Mouse (Mus musculus): ENCODE data around the gene Rrp36. TPM values are rescaled to one million over a fixed set of nuclear protein-coding genes. Genes with fewer than 3 reads are reported as not detected.

The Rrp36 gene
- polyA plus RNA-seq, 1 experiment from 2014 or later = 49.7 TPM

GRCm38 (mm10) chr17:46644916-46645475 lies 29.2 kb downstream of the Rrp36 start:
- Histone ChIP-seq H3K9ac (ENCODE audit: low read length) (peak overlapping the region; percentile 69), H3K27ac (ENCODE audit: low read length) (peak overlapping the region; percentile 82), H3K36me3 (ENCODE audit: control insufficient read depth, insufficient read depth, low read length) (0 out of 2 replicates have a peak, but pooled peaks cover 7% of the 10 kb centered on the region), H3K9me3 (replicated peaks; ENCODE audit: control insufficient read depth, low read length) (no peaks in the 10 kb centered on the region), H3K4me3 (replicated peaks; ENCODE audit: low read length) (peak overlapping the region; percentile 88), H3K27me3 (ENCODE audit: control insufficient read depth, insufficient read depth, low read length) (no peaks in the 10 kb centered on the region), H3K4me2 (ENCODE audit: low read depth, low read length) (peak overlapping the region; percentile 94), H3K4me1 (ENCODE audit: control insufficient read depth, insufficient read depth, low read length) (peaks cover 16% of the 10 kb centered on the region)
- WGBS = 12% methylated on average over 11 of the region's 11 CpGs
- peak; percentile 62 for ATAC-seq (ENCODE audit: insufficient read depth, low FRiP score)

GRCm38 (mm10) chr17:46644152-46644805 lies 29.9 kb downstream of the Rrp36 start:
- Histone ChIP-seq H3K36me3 (ENCODE audit: control insufficient read depth, insufficient read depth, low read length) (0 out of 2 replicates have a peak, but pooled peaks cover 7% of the 10 kb centered on the region), H3K4me3 (replicated peaks; ENCODE audit: low read length) (peak overlapping the region; percentile 88), H3K27me3 (ENCODE audit: control insufficient read depth, insufficient read depth, low read length) (no peaks in the 10 kb centered on the region), H3K9me3 (replicated peaks; ENCODE audit: control insufficient read depth, low read length) (no peaks in the 10 kb centered on the region), H3K9ac (ENCODE audit: low read length) (peak overlapping the region; percentile 69), H3K27ac (ENCODE audit: low read length) (peak overlapping the region; percentile 82), H3K4me1 (ENCODE audit: control insufficient read depth, insufficient read depth, low read length) (peaks cover 16% of the 10 kb centered on the region), H3K4me2 (ENCODE audit: low read depth, low read length) (peak overlapping the region; percentile 94)
- 79% methylated on average over 12 of the region's 12 CpGs for WGBS
- no peak for ATAC-seq (ENCODE audit: insufficient read depth, low FRiP score)

GRCm38 (mm10) chr17:46642060-46642459 lies 32.1 kb downstream of the Rrp36 start:
- Histone ChIP-seq H3K4me1 (ENCODE audit: control insufficient read depth, insufficient read depth, low read length) (peaks cover 14% of the 10 kb centered on the region), H3K4me3 (replicated peaks; ENCODE audit: low read length) (no peak overlapping the region), H3K27ac (ENCODE audit: low read length) (no peak overlapping the region), H3K9ac (ENCODE audit: low read length) (no peak overlapping the region), H3K27me3 (ENCODE audit: control insufficient read depth, insufficient read depth, low read length) (no peaks in the 10 kb centered on the region), H3K4me2 (ENCODE audit: low read depth, low read length) (no peak overlapping the region), H3K9me3 (replicated peaks; ENCODE audit: control insufficient read depth, low read length) (no peaks in the 10 kb centered on the region), H3K36me3 (ENCODE audit: control insufficient read depth, insufficient read depth, low read length) (0 out of 2 replicates have a peak, but pooled peaks cover 7% of the 10 kb centered on the region)
- no peak for ATAC-seq (ENCODE audit: insufficient read depth, low FRiP score)
- WGBS = 86% methylated on average over 17 of the region's 17 CpGs

GRCm38 (mm10) chr17:46639929-46640328 lies 34.2 kb downstream of the Rrp36 start:
- H3K4me1 ChIP-seq (ENCODE audit: control insufficient read depth, insufficient read depth, low read length) = peaks cover 8% of the 10 kb centered on the region; the same call in 1 of the 2 replicates
- peaks cover 9% of the 10 kb centered on the region; the same call in 1 of the 2 replicates for H3K36me3 ChIP-seq (ENCODE audit: control insufficient read depth, insufficient read depth, low read length)
- H3K4me3 ChIP-seq (replicated peaks; ENCODE audit: low read length) = no peak overlapping the region
- H3K9ac ChIP-seq (ENCODE audit: low read length) = no peak overlapping the region
- no peak overlapping the region for H3K27ac ChIP-seq (ENCODE audit: low read length)
- no peak overlapping the region for H3K4me2 ChIP-seq (ENCODE audit: low read depth, low read length)
- no peak for ATAC-seq (ENCODE audit: insufficient read depth, low FRiP score)
- H3K27me3 ChIP-seq (ENCODE audit: control insufficient read depth, insufficient read depth, low read length) = no peaks in the 10 kb centered on the region
- H3K9me3 ChIP-seq (replicated peaks; ENCODE audit: control insufficient read depth, low read length) = no peaks in the 10 kb centered on the region
- WGBS = 73% methylated on average over 9 of the region's 9 CpGs

GRCm38 (mm10) chr17:46636831-46637523 lies 37.2 kb downstream of the Rrp36 start:
- WGBS = 20% methylated on average over 15 of the region's 15 CpGs
- peaks cover 14% of the 10 kb centered on the region; the same call in 1 of the 2 replicates for H3K36me3 ChIP-seq (ENCODE audit: control insufficient read depth, insufficient read depth, low read length)
- H3K4me1 ChIP-seq (ENCODE audit: control insufficient read depth, insufficient read depth, low read length) = 0 out of 2 replicates have a peak, but pooled peaks cover 3% of the 10 kb centered on the region
- no peaks in the 10 kb centered on the region for H3K27me3 ChIP-seq (ENCODE audit: control insufficient read depth, insufficient read depth, low read length)
- peak overlapping the region; percentile 38; the same call in 1 of the 2 replicates for H3K4me2 ChIP-seq (ENCODE audit: low read depth, low read length)
- H3K4me3 ChIP-seq (replicated peaks; ENCODE audit: low read length) = no peak overlapping the region
- no peak overlapping the region for H3K27ac ChIP-seq (ENCODE audit: low read length)
- H3K9me3 ChIP-seq (replicated peaks; ENCODE audit: control insufficient read depth, low read length) = no peaks in the 10 kb centered on the region
- peak; percentile 37; the same call in 1 of the 2 replicates for ATAC-seq (ENCODE audit: insufficient read depth, low FRiP score)
- H3K9ac ChIP-seq (ENCODE audit: low read length) = peak overlapping the region; percentile 43

- Histone ChIP-seq H3K4me1 (ENCODE audit: control insufficient read depth, insufficient read depth, low read length) (peaks cover 41% of the 10 kb centered on the region), H3K9me3 (replicated peaks; ENCODE audit: control insufficient read depth, low read length) (no peaks in the 10 kb centered on the region), H3K27ac (ENCODE audit: low read length) (peak overlapping the region; percentile 98), H3K36me3 (ENCODE audit: control insufficient read depth, insufficient read depth, low read length) (peaks cover 9% of the 10 kb centered on the region; the same call in 1 of the 2 replicates), H3K4me3 (replicated peaks; ENCODE audit: low read length) (peak overlapping the region; percentile 96), H3K9ac (ENCODE audit: low read length) (peak overlapping the region; percentile 97), H3K27me3 (ENCODE audit: control insufficient read depth, insufficient read depth, low read length) (no peaks in the 10 kb centered on the region), H3K4me2 (ENCODE audit: low read depth, low read length) (peak overlapping the region; percentile 64)
- ATAC-seq (ENCODE audit: insufficient read depth, low FRiP score) = peak; percentile 89
- 8% methylated on average over 12 of the region's 12 CpGs for WGBS
Measured at GRCm38 (mm10) chr17:46629685-46630441, 44.3 kb downstream of the Rrp36 start.

GRCm38 (mm10) chr17:46628791-46629684 lies 45.1 kb downstream of the Rrp36 start, which contains the start of gene Ptk7:
Gene Ptk7 (minus strand): TSS chr17:46629504.
- Histone ChIP-seq H3K9me3 (replicated peaks; ENCODE audit: control insufficient read depth, low read length) (no peaks in the 10 kb centered on the region), H3K4me1 (ENCODE audit: control insufficient read depth, insufficient read depth, low read length) (peaks cover 49% of the 10 kb centered on the region), H3K9ac (ENCODE audit: low read length) (peak within 1 kb of the TSS; percentile 97), H3K4me3 (replicated peaks; ENCODE audit: low read length) (peak within 1 kb of the TSS; percentile 96), H3K36me3 (ENCODE audit: control insufficient read depth, insufficient read depth, low read length) (peaks cover 9% of the 10 kb centered on the region; the same call in 1 of the 2 replicates), H3K4me2 (ENCODE audit: low read depth, low read length) (peak within 1 kb of the TSS; percentile 64), H3K27me3 (ENCODE audit: control insufficient read depth, insufficient read depth, low read length) (no peaks in the 10 kb centered on the region), H3K27ac (ENCODE audit: low read length) (peak within 1 kb of the TSS; percentile 98)
- peak; percentile 73 for ATAC-seq (ENCODE audit: insufficient read depth, low FRiP score)
- under 1% methylated on average over 80 of the region's 90 CpGs for WGBS

- Histone ChIP-seq H3K9ac (ENCODE audit: low read length) (peak overlapping the region; percentile 97), H3K36me3 (ENCODE audit: control insufficient read depth, insufficient read depth, low read length) (peaks cover 9% of the 10 kb centered on the region; the same call in 1 of the 2 replicates), H3K4me1 (ENCODE audit: control insufficient read depth, insufficient read depth, low read length) (peaks cover 55% of the 10 kb centered on the region), H3K27ac (ENCODE audit: low read length) (peak overlapping the region; percentile 98), H3K4me2 (ENCODE audit: low read depth, low read length) (peak overlapping the region; percentile 64), H3K27me3 (ENCODE audit: control insufficient read depth, insufficient read depth, low read length) (no peaks in the 10 kb centered on the region), H3K9me3 (replicated peaks; ENCODE audit: control insufficient read depth, low read length) (no peaks in the 10 kb centered on the region), H3K4me3 (replicated peaks; ENCODE audit: low read length) (peak overlapping the region; percentile 96)
- 0% methylated on average over 13 of the region's 13 CpGs for WGBS
- no peak for ATAC-seq (ENCODE audit: insufficient read depth, low FRiP score)
Measured at GRCm38 (mm10) chr17:46628471-46628790, 45.7 kb downstream of the Rrp36 start.
